Mouse (Mus musculus): ENCODE data around the gene Rcn3.
"Not testable (repeated sequence)": the region's sequence is repeated elsewhere in the genome, so short reads cannot be mapped to it uniquely, and the experiment has no call there.

The Rcn3 gene

GRCm38 (mm10) chr7:45097479-45097878 lies 5.5 kb upstream of the Rcn3 start:
- no peak for DNase-seq (ENCODE audit: low spot score)

GRCm38 (mm10) chr7:45095965-45096364 lies 3.9 kb upstream of the Rcn3 start:
- DNase-seq (ENCODE audit: low spot score): not testable (repeated sequence)

DNA sequence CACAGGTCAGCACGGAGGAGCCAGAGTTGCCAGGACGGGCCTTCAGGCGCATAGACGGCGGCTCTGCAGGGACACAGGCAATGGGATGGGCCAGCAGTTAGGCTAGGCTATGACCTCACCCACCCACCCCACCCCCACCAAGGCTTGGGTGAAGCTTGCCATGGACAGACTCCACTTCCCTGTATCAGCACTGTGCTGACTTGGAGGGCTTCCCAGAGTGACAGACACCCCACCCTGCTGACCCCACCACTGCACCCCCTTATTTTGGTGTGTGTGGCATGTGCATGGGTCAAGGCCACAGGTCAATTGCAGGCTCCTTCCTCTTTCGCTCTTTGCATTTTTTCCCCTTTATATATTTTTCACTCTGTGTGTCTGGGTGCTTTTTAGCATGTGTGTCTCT lies 3.3 kb upstream of the Rcn3 start:
- no peak for DNase-seq (ENCODE audit: low spot score)

GRCm38 (mm10) chr7:45094121-45094520 lies 2.1 kb upstream of the Rcn3 start:
- DNase-seq (ENCODE audit: low spot score): no peak

DNA sequence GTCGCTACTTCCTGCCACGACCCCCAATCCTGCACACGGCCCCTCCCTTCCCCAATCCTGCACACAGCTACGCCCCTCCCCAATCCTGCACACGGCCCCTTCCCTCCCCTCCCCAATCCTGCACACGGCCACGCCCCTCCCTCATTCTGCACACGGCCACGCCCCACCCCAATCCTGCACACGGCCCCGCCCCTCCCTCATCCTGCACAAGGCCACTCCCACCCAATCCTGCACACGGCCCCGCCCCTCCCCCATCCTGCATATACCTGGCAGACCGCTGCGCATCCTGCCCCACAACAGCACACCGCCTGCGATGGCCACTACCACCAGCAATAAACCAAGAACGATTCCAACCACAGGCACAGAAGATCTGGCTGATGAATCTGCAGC lies 1.5 kb upstream of the Rcn3 start:
- no peak for DNase-seq (ENCODE audit: low spot score)

- no peak for DNase-seq (ENCODE audit: low spot score)
Observed at GRCm38 (mm10) chr7:45092828-45093515, 951 bp upstream of the Rcn3 start.

GRCm38 (mm10) chr7:45091001-45091990 lies 725 bp downstream of the Rcn3 start:
- no peak for DNase-seq (ENCODE audit: low spot score)

- no peak for DNase-seq (ENCODE audit: low spot score)
Observed at GRCm38 (mm10) chr7:45090251-45090977, 1.6 kb downstream of the Rcn3 start.

GRCm38 (mm10) chr7:45088597-45088996 lies 3.4 kb downstream of the Rcn3 start:
- DNase-seq (ENCODE audit: low spot score): no peak

DNA sequence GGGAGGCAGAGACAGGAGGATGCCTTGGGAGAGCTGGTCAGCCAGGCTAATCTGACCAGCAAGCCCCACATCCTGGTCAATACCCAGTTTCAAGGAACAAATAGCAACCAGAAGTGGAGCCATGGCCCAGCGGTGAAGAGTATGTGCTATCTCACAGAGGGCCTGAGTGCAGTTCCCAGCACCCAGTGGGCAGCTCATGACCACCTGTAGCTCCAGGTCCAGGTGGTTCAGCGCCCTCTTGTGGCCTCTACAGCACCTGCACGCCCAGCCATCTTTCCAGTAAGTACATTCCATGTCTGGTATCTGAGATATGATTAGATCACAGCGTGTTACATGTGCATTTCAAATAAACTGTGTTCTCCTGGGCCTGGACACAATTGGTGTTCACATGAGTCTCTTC lies 5.9 kb downstream of the Rcn3 start:
- DNase-seq (ENCODE audit: low spot score): no peak

GRCm38 (mm10) chr7:45083300-45083890 lies 8.6 kb downstream of the Rcn3 start:
- no peak for DNase-seq (ENCODE audit: low spot score)

GRCm38 (mm10) chr7:45082401-45083299 lies 9.4 kb downstream of the Rcn3 start:
- no peak for DNase-seq (ENCODE audit: low spot score)

GRCm38 (mm10) chr7:45081016-45081415 lies 11.0 kb downstream of the Rcn3 start:
- DNase-seq (ENCODE audit: low spot score): no peak

DNA sequence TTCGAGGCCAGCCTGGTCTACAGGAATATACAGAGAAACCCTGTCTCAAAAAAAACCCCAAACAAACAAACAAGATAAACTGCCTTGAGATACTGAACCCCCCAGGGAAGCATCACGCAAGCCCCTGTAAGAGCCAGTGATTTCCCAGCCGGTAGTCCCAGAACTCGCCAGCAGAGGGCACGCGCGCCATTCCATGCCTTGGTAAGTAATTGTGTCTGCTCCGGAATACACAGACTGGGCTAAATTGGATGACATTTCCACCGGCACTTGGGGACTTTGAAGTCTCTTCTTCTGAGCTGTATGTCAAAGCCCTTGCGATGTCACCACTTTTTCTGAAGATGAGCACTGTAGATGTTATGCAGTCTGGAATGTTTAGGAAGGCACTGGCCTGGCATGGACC lies 12.2 kb downstream of the Rcn3 start:
- peak; percentile 79 for DNase-seq (ENCODE audit: low spot score)

DNA sequence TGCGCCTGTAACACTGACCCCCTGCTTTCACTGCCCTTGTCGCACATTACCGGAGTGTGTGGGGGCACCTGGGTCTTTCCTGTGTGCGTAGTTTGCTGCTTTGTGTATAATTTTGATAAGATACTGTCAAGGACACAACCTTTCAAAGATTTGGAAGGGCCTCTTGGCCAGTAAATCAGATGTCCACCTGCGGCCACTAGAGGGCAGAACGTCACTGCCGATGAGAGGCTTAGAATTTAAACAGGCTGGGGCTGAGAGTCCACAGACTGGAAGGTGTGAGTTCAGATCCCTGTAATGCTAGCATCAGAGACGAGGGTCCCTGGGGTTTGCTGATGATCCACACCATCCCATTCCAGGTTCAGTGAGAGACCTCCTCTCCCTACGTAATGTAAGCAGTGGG lies 13.5 kb downstream of the Rcn3 start:
- DNase-seq (ENCODE audit: low spot score): peak; percentile 60

- no peak for DNase-seq (ENCODE audit: low spot score)
Observed at GRCm38 (mm10) chr7:45077829-45078228, 14.2 kb downstream of the Rcn3 start.

- DNase-seq (ENCODE audit: low spot score): no peak
Observed at GRCm38 (mm10) chr7:45077322-45077721, 14.7 kb downstream of the Rcn3 start.

- no peak for DNase-seq (ENCODE audit: low spot score)
Observed at GRCm38 (mm10) chr7:45076501-45076900, 15.5 kb downstream of the Rcn3 start.

GRCm38 (mm10) chr7:45075405-45075804 lies 16.6 kb downstream of the Rcn3 start:
- DNase-seq (ENCODE audit: low spot score): no peak

DNA sequence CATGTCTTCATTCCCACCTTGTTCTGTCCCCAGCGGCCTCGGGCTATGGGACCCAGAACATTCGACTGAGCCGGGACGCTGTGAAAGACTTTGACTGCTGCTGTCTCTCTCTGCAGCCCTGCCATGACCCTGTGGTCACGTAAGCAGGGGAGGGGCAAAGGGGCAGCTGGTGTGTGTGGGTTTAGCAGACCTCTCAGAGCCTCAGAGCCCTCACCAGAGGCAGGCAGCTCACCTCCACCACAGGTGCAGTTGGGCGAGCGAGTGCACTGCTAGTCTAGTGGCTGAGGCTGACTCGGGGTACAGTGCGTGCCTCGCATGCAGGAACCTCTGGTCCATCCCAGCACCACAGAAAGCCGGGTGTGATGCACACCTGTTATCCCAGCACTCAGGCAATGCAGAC lies 18.1 kb downstream of the Rcn3 start:
- DNase-seq (ENCODE audit: low spot score): no peak

DNA sequence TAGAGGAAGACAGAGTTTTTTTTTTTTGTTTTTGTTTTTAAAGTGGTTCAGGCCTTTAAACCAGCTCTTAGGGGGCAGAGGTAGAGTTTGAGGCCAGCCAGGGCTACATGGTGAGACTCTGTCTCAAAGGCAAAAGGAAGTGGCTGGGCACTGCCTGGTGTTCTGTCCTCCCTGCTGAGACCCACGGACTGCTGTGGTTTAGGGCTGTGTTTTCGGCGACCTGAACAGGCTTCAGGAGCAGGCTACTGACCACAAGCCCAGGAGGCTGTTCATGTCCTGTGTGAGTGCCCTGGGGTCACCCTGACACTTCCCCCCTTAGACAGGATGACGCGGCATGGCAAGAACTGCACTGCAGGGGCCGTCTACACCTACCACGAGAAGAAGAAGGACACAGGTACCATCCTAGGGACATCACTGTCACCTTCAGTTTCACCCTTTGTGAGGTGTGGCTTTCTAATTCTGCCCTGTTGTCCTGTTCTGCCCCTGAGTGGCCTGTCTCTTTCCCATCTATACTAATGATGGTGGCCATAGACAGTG lies 18.8 kb downstream of the Rcn3 start:
- no peak for DNase-seq (ENCODE audit: low spot score)

All from spleen, adult 12 weeks (tissue).